Mouse (Mus musculus): ENCODE results near the gene Cyb5rl. TPM values are rescaled to one million over a fixed set of nuclear protein-coding genes. Genes with fewer than 3 reads are reported as not detected.

The Cyb5rl gene
- total and polyA plus RNA-seq, 3 experiments, result 12.6 to 25.9 (median 21.9) TPM

- no peak for TF ChIP-seq CTCF (IDR thresholded peaks at IDR 0.05)
- TF ChIP-seq EP300 (IDR thresholded peaks at IDR 0.05; ENCODE audit: insufficient read depth, low read depth, low read length), result no peak
- TF ChIP-seq POLR2A (IDR thresholded peaks at IDR 0.05; ENCODE audit: insufficient read depth, low read depth, low read length), result no peak
- Histone ChIP-seq H3K27me3 (ENCODE audit: control insufficient read depth, insufficient read depth, low read length) (no peaks in the 10 kb centered on the region), H3K9ac (ENCODE audit: low read depth, low read length) (no peak overlapping the region), H3K27ac (no peak overlapping the region), H3K36me3 (ENCODE audit: control insufficient read depth, insufficient read depth, low read length) (no peaks in the 10 kb centered on the region), H3K4me1 (ENCODE audit: control insufficient read depth, insufficient read depth, low read length) (no peaks in the 10 kb centered on the region), H3K79me2 (replicated peaks; ENCODE audit: control insufficient read depth, insufficient read depth, low read length) (no peaks in the 10 kb centered on the region), H3K4me3 (no peak overlapping the region)
- WGBS, result 82% methylated on average over 13 of the region's 13 CpGs
- intact Hi-C loops (cut with DNase I), result no loop called here
- no peak for DNase-seq
Observed at GRCm38 (mm10) chr4:107126891-107127524, 60.2 kb downstream of the Cyb5rl start.

DNA sequence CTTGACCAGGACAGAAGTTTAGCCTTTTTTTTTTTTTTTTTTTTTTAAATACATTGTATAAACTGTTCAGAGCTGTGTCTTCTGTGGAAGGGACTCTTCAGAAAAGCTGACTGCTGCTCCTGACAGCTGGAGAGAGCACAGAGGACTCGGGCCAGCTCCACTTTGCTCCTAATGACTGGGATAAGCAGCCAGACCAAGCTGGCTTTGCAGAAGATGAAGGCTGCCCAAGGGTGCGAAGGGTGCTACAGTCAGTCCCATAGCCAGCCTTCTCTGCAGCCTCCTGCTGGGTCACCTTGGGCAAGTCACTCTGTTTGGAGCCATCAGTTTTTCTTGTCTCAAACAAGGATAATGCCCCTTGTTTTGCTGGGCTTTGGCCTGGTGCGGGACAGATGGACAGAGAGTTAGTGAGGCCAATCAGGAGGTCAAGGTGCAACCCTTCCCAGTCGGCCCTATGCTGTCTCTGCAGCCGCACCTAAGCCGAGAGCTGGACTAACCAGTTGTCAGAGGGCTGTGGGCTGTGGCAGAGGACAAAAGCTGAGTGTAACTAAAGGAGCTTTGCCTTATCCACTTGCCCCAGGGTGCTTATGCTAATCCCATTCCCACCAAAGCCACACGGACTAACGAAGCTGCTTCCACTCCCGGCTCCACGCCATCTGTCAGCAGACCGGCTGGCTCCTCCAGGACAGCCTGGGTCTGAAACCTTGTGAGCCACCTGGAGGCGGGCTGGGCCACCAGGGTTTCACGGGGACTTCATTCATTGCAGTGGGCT lies 61.3 kb downstream of the Cyb5rl start:
- Histone ChIP-seq H3K9ac (ENCODE audit: low read depth, low read length) (no peak overlapping the region), H3K36me3 (ENCODE audit: control insufficient read depth, insufficient read depth, low read length) (no peaks in the 10 kb centered on the region), H3K27me3 (ENCODE audit: control insufficient read depth, insufficient read depth, low read length) (no peaks in the 10 kb centered on the region), H3K4me3 (no peak overlapping the region), H3K27ac (no peak overlapping the region), H3K79me2 (replicated peaks; ENCODE audit: control insufficient read depth, insufficient read depth, low read length) (no peaks in the 10 kb centered on the region), H3K4me1 (ENCODE audit: control insufficient read depth, insufficient read depth, low read length) (no peaks in the 10 kb centered on the region)
- DNase-seq, result no peak
- intact Hi-C loops (cut with DNase I), result no loop called here
- TF ChIP-seq EP300 (IDR thresholded peaks at IDR 0.05; ENCODE audit: insufficient read depth, low read depth, low read length) (no peak), CTCF (IDR thresholded peaks at IDR 0.05) (no peak), POLR2A (IDR thresholded peaks at IDR 0.05; ENCODE audit: insufficient read depth, low read depth, low read length) (no peak)
- 74% methylated on average over 13 of the region's 13 CpGs for WGBS

DNA sequence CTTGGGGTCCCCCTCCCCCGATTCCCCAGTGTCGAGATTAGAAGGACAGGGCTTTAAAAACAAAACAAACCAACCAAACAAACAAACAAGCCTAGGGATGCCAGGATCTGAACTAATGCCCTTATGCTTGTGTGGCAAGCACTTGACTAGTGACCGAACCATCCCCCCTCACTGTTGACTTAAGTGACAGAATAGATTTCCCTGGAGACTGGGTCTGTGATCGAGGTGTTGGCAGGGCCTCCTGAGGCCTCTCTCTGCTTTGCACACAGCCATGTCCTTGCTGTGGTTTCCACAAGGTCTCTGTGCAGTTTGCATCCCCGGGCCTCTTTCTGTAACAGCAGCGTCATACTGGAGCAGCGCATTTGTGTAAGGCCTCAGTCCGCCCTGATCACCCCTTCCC lies 62.6 kb downstream of the Cyb5rl start:
- Histone ChIP-seq H3K27ac (no peak overlapping the region), H3K36me3 (ENCODE audit: control insufficient read depth, insufficient read depth, low read length) (no peaks in the 10 kb centered on the region), H3K4me3 (no peak overlapping the region), H3K9ac (ENCODE audit: low read depth, low read length) (no peak overlapping the region), H3K27me3 (ENCODE audit: control insufficient read depth, insufficient read depth, low read length) (no peaks in the 10 kb centered on the region), H3K79me2 (replicated peaks; ENCODE audit: control insufficient read depth, insufficient read depth, low read length) (no peaks in the 10 kb centered on the region), H3K4me1 (ENCODE audit: control insufficient read depth, insufficient read depth, low read length) (no peaks in the 10 kb centered on the region)
- intact Hi-C loops (cut with DNase I), result no loop called here
- WGBS, result 75% methylated on average over 8 of the region's 8 CpGs
- no peak for TF ChIP-seq EP300 (IDR thresholded peaks at IDR 0.05; ENCODE audit: insufficient read depth, low read depth, low read length)
- no peak for TF ChIP-seq POLR2A (IDR thresholded peaks at IDR 0.05; ENCODE audit: insufficient read depth, low read depth, low read length)
- TF ChIP-seq CTCF (IDR thresholded peaks at IDR 0.05), result no peak
- no peak for DNase-seq

DNA sequence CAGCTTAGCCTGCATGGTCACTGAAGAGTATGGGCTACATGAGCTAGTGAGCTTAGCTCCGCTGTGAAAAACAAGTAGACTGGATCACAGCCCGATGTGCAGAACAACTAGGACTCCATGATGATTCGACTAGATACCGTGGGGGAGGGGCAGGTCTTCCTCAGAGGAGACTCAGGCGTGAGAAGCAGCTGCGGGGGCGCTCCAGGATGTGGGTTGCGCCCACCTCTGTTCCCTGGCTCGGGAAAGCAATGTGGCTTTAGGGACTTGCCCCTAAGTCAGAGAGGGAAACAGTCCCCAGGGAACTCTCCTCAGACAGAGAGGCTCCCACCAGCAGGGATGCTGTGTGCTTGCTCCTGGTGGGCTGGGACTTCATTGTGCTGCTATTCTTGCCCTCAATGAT lies 63.7 kb downstream of the Cyb5rl start:
- intact Hi-C loops (cut with DNase I), result no loop called here
- H3K79me2 ChIP-seq (replicated peaks; ENCODE audit: control insufficient read depth, insufficient read depth, low read length), result no peaks in the 10 kb centered on the region
- no peak overlapping the region for H3K27ac ChIP-seq
- no peak overlapping the region for H3K9ac ChIP-seq (ENCODE audit: low read depth, low read length)
- no peaks in the 10 kb centered on the region for H3K4me1 ChIP-seq (ENCODE audit: control insufficient read depth, insufficient read depth, low read length)
- peak in 1 of 2 experiments; percentile 17 for DNase-seq
- TF ChIP-seq EP300 (IDR thresholded peaks at IDR 0.05; ENCODE audit: insufficient read depth, low read depth, low read length) (no peak), POLR2A (IDR thresholded peaks at IDR 0.05; ENCODE audit: insufficient read depth, low read depth, low read length) (no peak), CTCF (IDR thresholded peaks at IDR 0.05) (no peak)
- no peak overlapping the region for H3K4me3 ChIP-seq
- no peaks in the 10 kb centered on the region for H3K27me3 ChIP-seq (ENCODE audit: control insufficient read depth, insufficient read depth, low read length)
- WGBS, result 29% methylated on average over 9 of the region's 9 CpGs
- no peaks in the 10 kb centered on the region for H3K36me3 ChIP-seq (ENCODE audit: control insufficient read depth, insufficient read depth, low read length)

DNA sequence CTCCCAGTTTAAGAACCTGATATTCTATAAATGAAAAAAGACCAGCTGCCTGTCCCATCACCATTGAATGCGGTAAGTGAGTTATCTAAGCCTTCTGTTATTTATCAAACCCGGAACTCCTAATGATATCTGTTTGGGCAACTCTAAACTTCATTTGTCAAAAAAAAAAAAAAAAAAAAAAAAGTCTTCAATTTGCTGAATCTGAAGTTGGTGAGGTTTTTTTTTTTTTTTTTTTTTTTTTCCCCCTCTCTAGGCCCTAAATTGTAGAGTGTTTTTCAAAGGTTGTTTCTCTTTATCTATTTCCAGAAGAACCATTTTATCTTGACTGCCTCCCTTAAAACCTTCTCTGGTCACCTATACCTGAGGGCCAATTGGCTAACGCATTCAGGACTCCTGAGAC lies 68.1 kb downstream of the Cyb5rl start:
- no peaks in the 10 kb centered on the region for H3K79me2 ChIP-seq (replicated peaks; ENCODE audit: control insufficient read depth, insufficient read depth, low read length)
- intact Hi-C loops (cut with DNase I), result no loop called here
- no peak for TF ChIP-seq CTCF (IDR thresholded peaks at IDR 0.05)
- TF ChIP-seq EP300 (IDR thresholded peaks at IDR 0.05; ENCODE audit: insufficient read depth, low read depth, low read length), result no peak
- TF ChIP-seq POLR2A (IDR thresholded peaks at IDR 0.05; ENCODE audit: insufficient read depth, low read depth, low read length), result no peak
- no peaks in the 10 kb centered on the region for H3K36me3 ChIP-seq (ENCODE audit: control insufficient read depth, insufficient read depth, low read length)
- no peak overlapping the region for H3K4me3 ChIP-seq
- no peak overlapping the region for H3K9ac ChIP-seq (ENCODE audit: low read depth, low read length)
- no peak overlapping the region for H3K27ac ChIP-seq
- H3K4me1 ChIP-seq (ENCODE audit: control insufficient read depth, insufficient read depth, low read length), result no peaks in the 10 kb centered on the region
- 83% methylated on average over 3 of the region's 3 CpGs for WGBS
- no peaks in the 10 kb centered on the region for H3K27me3 ChIP-seq (ENCODE audit: control insufficient read depth, insufficient read depth, low read length)
- no peak for DNase-seq

DNA sequence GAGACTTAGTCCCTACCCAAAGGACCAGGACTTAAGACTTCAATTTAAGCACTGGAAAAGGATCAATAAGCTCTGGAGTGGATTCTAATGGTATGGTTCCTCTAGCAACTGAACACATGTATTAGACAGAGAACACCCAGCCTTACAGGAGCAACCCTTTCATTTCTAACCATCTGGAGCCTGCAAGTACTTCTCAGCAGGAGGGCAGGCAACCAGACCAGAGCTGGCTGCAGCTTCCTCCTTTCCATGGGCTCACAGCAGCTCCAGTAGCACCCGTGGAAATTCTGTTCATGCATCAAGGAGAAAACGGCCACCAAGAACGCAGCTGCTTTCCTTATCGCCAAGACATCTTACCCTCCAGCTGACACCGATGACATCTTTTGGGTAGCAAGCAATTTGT lies 68.9 kb downstream of the Cyb5rl start:
- no peaks in the 10 kb centered on the region for H3K79me2 ChIP-seq (replicated peaks; ENCODE audit: control insufficient read depth, insufficient read depth, low read length)
- no peaks in the 10 kb centered on the region for H3K36me3 ChIP-seq (ENCODE audit: control insufficient read depth, insufficient read depth, low read length)
- 78% methylated on average over 5 of the region's 5 CpGs for WGBS
- no peak overlapping the region for H3K4me3 ChIP-seq
- no peaks in the 10 kb centered on the region for H3K27me3 ChIP-seq (ENCODE audit: control insufficient read depth, insufficient read depth, low read length)
- no peak for DNase-seq
- H3K9ac ChIP-seq (ENCODE audit: low read depth, low read length), result no peak overlapping the region
- TF ChIP-seq POLR2A (IDR thresholded peaks at IDR 0.05; ENCODE audit: insufficient read depth, low read depth, low read length) (no peak), EP300 (IDR thresholded peaks at IDR 0.05; ENCODE audit: insufficient read depth, low read depth, low read length) (no peak), CTCF (IDR thresholded peaks at IDR 0.05) (no peak)
- no peak overlapping the region for H3K27ac ChIP-seq
- no peaks in the 10 kb centered on the region for H3K4me1 ChIP-seq (ENCODE audit: control insufficient read depth, insufficient read depth, low read length)
- intact Hi-C loops (cut with DNase I), result no loop called here
